ENCODE assay signal across 8 mouse cellular contexts in genomic region chrX:99975250-99975984, GRCm38 (mm10). TPM values are rescaled to one million over a fixed set of nuclear protein-coding genes. Genes with fewer than 3 reads are reported as not detected.
DNase-seq lines count a peak whose midpoint lies in the region; ATAC-seq and TF ChIP-seq lines count a peak whose summit lies in the region.

Eda (plus strand) TSS chrX:99975606.

- no peak within 1 kb of the TSS; the same call in 1 of the 2 replicates for H3K27ac ChIP-seq in forebrain, postnatal 0 days (ENCODE audit: low read depth, low read length)
- H3K27ac ChIP-seq in layer of hippocampus, adult 2 months: peak within 1 kb of the TSS; percentile 51; the same call in 1 of the 2 replicates
- no peak within 1 kb of the TSS for H3K27ac ChIP-seq in thymus, adult 2 months (ENCODE audit: control insufficient read depth, insufficient read depth, low read length)

- peak within 1 kb of the TSS; percentile 43 for H3K4me3 ChIP-seq in forebrain, postnatal 0 days (ENCODE audit: low read depth, low read length)
- H3K4me3 ChIP-seq in layer of hippocampus, adult 2 months: peak within 1 kb of the TSS; percentile 69
- H3K4me3 ChIP-seq in lung, adult 2 months (replicated peaks; ENCODE audit: extremely low read depth, low read depth, low read length): peak within 1 kb of the TSS; percentile 60
- H3K4me3 ChIP-seq in thymus, adult 2 months (ENCODE audit: control insufficient read depth, insufficient read depth, low read length): peak within 1 kb of the TSS; percentile 13; the same call in 1 of the 2 replicates

- no peaks in the 10 kb centered on the region for H3K4me1 ChIP-seq in forebrain, postnatal 0 days (ENCODE audit: insufficient read depth)
- no peaks in the 10 kb centered on the region for H3K4me1 ChIP-seq in lung, adult 2 months (ENCODE audit: control insufficient read depth, insufficient read depth, low read length)
- H3K4me1 ChIP-seq in thymus, adult 2 months (replicated peaks; ENCODE audit: control insufficient read depth, insufficient read depth, low read length): no peaks in the 10 kb centered on the region

- peak; percentile 96 for DNase-seq in Muller cell, postnatal 12 days (ENCODE audit: inconsistent ontology term)
- DNase-seq in cerebellum, adult 8-10 months: peak; percentile 18
- DNase-seq in forebrain, postnatal 0 days: peak; percentile 88
- peak; percentile 78 to 81 for DNase-seq in heart, postnatal 36 days
- DNase-seq in layer of hippocampus, adult 2 months (ENCODE audit: low spot score in 2 of 2): peak; percentile 74 to 78
- DNase-seq in lung, adult 2 months: peak; percentile 70
- peak; percentile 83 for DNase-seq in ovary, adult 18-20 months (ENCODE audit: low spot score)
- DNase-seq in thymus, adult 2 months: peak; percentile 31

- H3K36me3 ChIP-seq in forebrain, postnatal 0 days (ENCODE audit: insufficient read depth): no peaks in the 10 kb centered on the region
- H3K36me3 ChIP-seq in thymus, adult 2 months (ENCODE audit: control insufficient read depth, insufficient read depth, low read length): no peaks in the 10 kb centered on the region

- no peak for TF ChIP-seq POLR2A in lung, adult 2 months (IDR thresholded peaks at IDR 0.05; ENCODE audit: borderline replicate concordance, extremely low read depth, low read depth, low read length)
- no peak for TF ChIP-seq POLR2A in thymus, adult 2 months (IDR thresholded peaks at IDR 0.05; ENCODE audit: control insufficient read depth, extremely low read depth, insufficient read depth, low read length, poor library complexity)

- H3K9ac ChIP-seq in forebrain, postnatal 0 days: peak within 1 kb of the TSS; percentile 52

- H3K4me2 ChIP-seq in forebrain, postnatal 0 days (ENCODE audit: low read depth): peak within 1 kb of the TSS; percentile 69

- intact Hi-C loops in heart, postnatal 36 days (cut with DNase I): loop anchor here (5.0 to 10.0 kb wide), 3 partner anchors 419 to 841 kb away; partner anchors contain the start of gene Efnb1

- no peak for TF ChIP-seq CTCF in forebrain, postnatal 0 days (IDR thresholded peaks at IDR 0.05; ENCODE audit: low read depth)
- no peak for TF ChIP-seq CTCF in layer of hippocampus, adult 2 months (conservative IDR thresholded peaks at IDR 0.05)
- no peak for TF ChIP-seq CTCF in lung, adult 2 months (IDR thresholded peaks at IDR 0.05; ENCODE audit: insufficient read depth, low read length)
- no peak for TF ChIP-seq CTCF in thymus, adult 2 months (IDR thresholded peaks at IDR 0.05; ENCODE audit: borderline replicate concordance, control insufficient read depth, extremely low read depth, insufficient read depth, low read length, poor library complexity)

- no peaks in the 10 kb centered on the region for H3K27me3 ChIP-seq in forebrain, postnatal 0 days (ENCODE audit: insufficient read depth, low read length)
- no peaks in the 10 kb centered on the region for H3K27me3 ChIP-seq in thymus, adult 2 months (ENCODE audit: control insufficient read depth, insufficient read depth, low read length)

- H3K9me3 ChIP-seq in forebrain, postnatal 0 days (ENCODE audit: low read length): no peaks in the 10 kb centered on the region

- ATAC-seq in forebrain, postnatal 0 days: peak; percentile 98

- 22% methylated on average over 43 of the region's 49 CpGs for WGBS in forebrain, postnatal 0 days
- 34% methylated on average over 49 of the region's 49 CpGs for WGBS in lung, adult 2 months
- 1% methylated on average over 36 of the region's 49 CpGs for WGBS in thymus, adult 2 months

RNA-seq across cellular contexts. Expression of gene Eda, which starts in this region (rescaled TPM):
- total RNA-seq in forebrain, postnatal 0 days (2014; rRNA removed): 5.9 and 6.2 TPM in 2 replicates
- 1.7 and 2.8 TPM in 2 replicates for polyA plus RNA-seq in forebrain, postnatal 0 days (2015; fragmentation: Nextera tagmentation; extraction: Ambion mirVana)
- total RNA-seq in heart, postnatal 36 days (2021): 1 to 10 TPM; 1.5 to 2.0 TPM
- 1 to 10 TPM; 4.7 to 5.7 TPM for total RNA-seq in layer of hippocampus, adult 2 months (2021)
- polyA plus RNA-seq in lung, adult 2 months (2012; rRNA removed): 1.4 and 1.6 TPM in 2 replicates
- polyA plus RNA-seq in thymus, adult 2 months (2012; rRNA removed): 0.54 and 0.68 TPM in 2 replicates

Comparison
In these comparisons a context has a peak if more than half of its experiments do, and no peak if none do; other contexts are left out.
1. Peak in DNase-seq and H3K4me3 ChIP-seq in thymus, adult 2 months; RNA of the gene not detected or under 1 TPM.
2. DNase-seq: peak in every context shown above with its lines; median percentile 96 in Muller cell, postnatal 12 days; 88 in forebrain, postnatal 0 days; 83 in ovary, adult 18-20 months; 80 in heart, postnatal 36 days; 76 in layer of hippocampus, adult 2 months; 70 in lung, adult 2 months; 31 in thymus, adult 2 months; 18 in cerebellum, adult 8-10 months.
3. H3K4me3 ChIP-seq: peak in every context shown above with its lines; median percentile 69 in layer of hippocampus, adult 2 months; 60 in lung, adult 2 months; 43 in forebrain, postnatal 0 days; 13 in thymus, adult 2 months.